Mouse (Mus musculus) hindbrain, postnatal 0 days (tissue): ENCODE results near the gene Got2. TPM values are rescaled to one million over a fixed set of nuclear protein-coding genes. Genes with fewer than 3 reads are reported as not detected.

ENCODE experiments used
- ATAC-seq: fragments of 200-750 bp; cut with Nextera tagmentation; 2 replicates; pipeline ENCODE4 v1.8.0; 2017; ENCODE audit warnings: mild to moderate bottlenecking, moderate TSS enrichment, moderate library complexity
- DNase-seq: peaks from one replicate; pipeline ENCODE4 v3.0.0-alpha.2; 2015; ENCODE audit warnings: low spot score
- H3K27ac ChIP-seq: fragments of 300-500 bp; sonication (generic); 2 replicates; pipeline ENCODE4 v1.5.1; 2014; ENCODE audit warnings: mild to moderate bottlenecking
- H3K27me3 ChIP-seq: fragments of 300-500 bp; sonication (generic); 2 replicates; pipeline ENCODE4 v1.6.1; 2014; ENCODE audit warnings: low read length, mixed read lengths; ENCODE audit not compliant: insufficient read depth
- H3K36me3 ChIP-seq: fragments of 300-500 bp; sonication (generic); 2 replicates; pipeline ENCODE4 v1.6.1; 2014; ENCODE audit warnings: low read length, mixed read lengths; ENCODE audit not compliant: insufficient read depth
- H3K4me1 ChIP-seq: fragments of 300-500 bp; sonication (generic); 2 replicates; pipeline ENCODE4 v1.6.1; 2014; ENCODE audit warnings: antibody characterized with exemption, low read length, mixed read lengths; ENCODE audit not compliant: insufficient read depth
- H3K4me2 ChIP-seq: fragments of 300-500 bp; sonication (generic); 2 replicates; pipeline ENCODE4 v1.6.1; 2014; ENCODE audit warnings: low read depth, mild to moderate bottlenecking, low read length, moderate library complexity, mixed read lengths
- H3K4me3 ChIP-seq: fragments of 300-500 bp; sonication (generic); 2 replicates; pipeline ENCODE4 v1.5.1; 2014; ENCODE audit warnings: low read length
- H3K9ac ChIP-seq: fragments of 300-500 bp; sonication (generic); replicated peaks from 2 replicates; pipeline ENCODE4 v1.6.1; 2014; ENCODE audit warnings: mild to moderate bottlenecking, low read length, moderate library complexity, mixed read lengths
- H3K9me3 ChIP-seq: fragments of 300-500 bp; sonication (generic); 2 replicates; pipeline ENCODE4 v1.6.1; 2016; ENCODE audit warnings: low read length, mixed read lengths
- CTCF ChIP-seq: IDR thresholded peaks from 2 replicates; pipeline ENCODE4 v1.5.1; 2016; ENCODE audit warnings: antibody characterized with exemption, control low read depth, low read depth
- WGBS: fragments of 180-500 bp; shearing (Covaris S2); extraction: QIAGEN DNeasy Blood & Tissue Kit; methylation state at CpG from one replicate; pipeline ENCODE4 v1.1.7; 2014; 5-methylcytosine and 5-hydroxymethylcytosine counted together
- polyA plus RNA-seq: library from polyadenylated mRNA; unstranded; fragments of >200 nt; fragmentation: Nextera tagmentation; extraction: Ambion mirVana; gene quantifications from 2 replicates; pipeline ENCODE4 v1.2.1, GENCODE M21; 2015
- total RNA-seq: library from RNA; depleted of rRNA; stranded (reverse); fragments of >200 nt; gene quantifications from 2 replicates; pipeline ENCODE4 v1.2.3, GENCODE M21; 2014

Gene Got2
- total and polyA plus RNA-seq, 2 experiments from 2014 or later: 228 to 243 TPM

DNA sequence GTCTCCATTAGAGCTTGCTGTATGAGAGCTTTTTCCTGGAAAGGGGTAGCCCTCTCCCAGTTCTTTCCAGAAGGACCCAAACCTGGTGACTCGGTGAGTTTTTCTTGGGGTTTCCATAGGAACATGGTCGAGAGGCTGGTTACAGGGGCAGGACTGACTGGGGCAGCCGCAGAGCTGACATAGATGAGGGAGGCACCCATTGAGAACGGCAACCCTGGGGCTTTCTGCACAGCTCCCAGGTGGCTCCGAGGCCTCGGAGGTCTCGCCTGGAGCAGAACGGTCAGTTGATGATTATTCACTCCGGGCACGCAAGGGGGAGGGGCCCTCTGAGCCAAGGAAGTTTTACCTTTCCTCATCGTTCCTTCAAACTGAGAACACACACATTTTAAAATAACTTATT, 19.5 kb upstream of the Got2 start:
- H3K4me3 ChIP-seq: no peak overlapping the region
- TF ChIP-seq CTCF: no peak
- DNase-seq (no peak), ATAC-seq (no peak)
- H3K27ac ChIP-seq: no peak overlapping the region
- H3K27me3 ChIP-seq: no peaks in the 10 kb centered on the region
- no peaks in the 10 kb centered on the region for H3K36me3 ChIP-seq
- no peaks in the 10 kb centered on the region for H3K9me3 ChIP-seq
- H3K4me2 ChIP-seq: no peak overlapping the region
- 82% methylated on average over 11 of the region's 11 CpGs for WGBS
- H3K4me1 ChIP-seq: no peaks in the 10 kb centered on the region
- no peak overlapping the region for H3K9ac ChIP-seq

DNA sequence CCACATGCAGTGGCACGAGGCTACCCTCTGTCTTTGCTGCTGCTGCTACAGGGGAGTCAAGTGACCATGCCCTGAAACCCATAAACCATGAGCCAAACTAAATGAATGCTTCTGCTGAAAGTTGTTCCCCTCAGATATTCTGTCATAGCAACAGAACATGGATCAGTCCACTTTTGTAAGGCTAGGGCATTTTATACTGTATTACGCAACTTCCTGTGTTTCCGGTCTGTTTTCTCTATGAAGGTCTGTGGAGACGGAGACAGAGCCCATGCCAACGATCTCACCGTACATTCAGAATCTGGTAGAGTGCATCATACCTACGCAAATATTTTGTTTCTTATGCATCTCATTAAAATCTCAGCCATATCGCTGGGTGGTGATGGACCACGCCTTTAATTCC, 18.4 kb upstream of the Got2 start:
- Histone ChIP-seq H3K36me3 (no peaks in the 10 kb centered on the region), H3K27me3 (no peaks in the 10 kb centered on the region), H3K9me3 (no peaks in the 10 kb centered on the region), H3K4me1 (no peaks in the 10 kb centered on the region), H3K4me2 (no peak overlapping the region), H3K4me3 (no peak overlapping the region), H3K9ac (no peak overlapping the region), H3K27ac (no peak overlapping the region)
- ATAC-seq: no peak
- no peak for TF ChIP-seq CTCF
- DNase-seq: no peak
- WGBS: 90% methylated on average over 9 of the region's 9 CpGs

DNA sequence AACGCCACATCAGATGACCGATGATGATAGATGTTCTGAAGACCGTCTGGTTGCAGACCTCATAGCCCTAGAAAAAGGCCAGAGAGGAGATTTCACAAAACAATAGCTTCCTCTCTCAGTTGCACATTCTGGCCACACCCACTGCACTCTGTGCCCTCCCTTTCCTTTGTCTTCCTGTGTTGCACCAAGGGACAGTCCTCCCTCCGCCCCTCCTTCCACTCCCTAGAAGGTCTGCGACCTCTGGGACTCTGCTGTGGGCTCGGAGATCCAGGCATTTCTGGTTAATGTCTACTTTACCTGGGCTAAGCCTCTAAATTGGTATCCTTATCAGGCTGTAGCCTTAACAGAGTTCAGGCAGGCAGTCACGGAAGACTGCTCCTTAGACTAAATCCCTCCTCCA, 13.5 kb upstream of the Got2 start:
- no peak for TF ChIP-seq CTCF

DNA sequence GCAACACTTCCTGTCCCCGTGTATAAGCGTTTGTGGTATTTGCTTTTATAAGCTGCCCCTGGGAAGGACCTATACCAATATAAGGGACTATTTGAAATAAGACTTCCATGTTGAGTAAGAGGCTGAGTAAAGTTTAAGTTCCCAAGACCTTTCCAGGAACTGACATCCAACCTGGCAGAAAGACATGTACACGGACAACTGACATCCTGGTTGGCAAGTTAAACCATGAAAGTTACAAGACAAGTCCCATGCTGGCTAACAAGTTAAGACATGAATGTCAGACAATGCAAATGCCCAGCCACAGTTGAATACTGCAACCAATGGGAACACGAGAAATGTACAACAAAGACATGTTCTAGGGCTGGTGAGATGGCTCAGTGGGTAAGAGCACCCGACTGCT, 5.4 kb upstream of the Got2 start:
- TF ChIP-seq CTCF: no peak
- Histone ChIP-seq H3K9me3 (no peaks in the 10 kb centered on the region), H3K36me3 (no peaks in the 10 kb centered on the region), H3K4me1 (no peaks in the 10 kb centered on the region), H3K4me3 (no peak overlapping the region), H3K27me3 (no peaks in the 10 kb centered on the region), H3K27ac (no peak overlapping the region), H3K9ac (no peak overlapping the region), H3K4me2 (no peak overlapping the region)
- 72% methylated on average over 5 of the region's 5 CpGs for WGBS
- DNase-seq: no peak
- ATAC-seq: no peak

More for the DNA sequence above, 13.5 kb upstream of the Got2 start:
- H3K4me2 ChIP-seq: no peak overlapping the region
- H3K27me3 ChIP-seq: no peaks in the 10 kb centered on the region
- H3K9me3 ChIP-seq: no peaks in the 10 kb centered on the region
- H3K27ac ChIP-seq: no peak overlapping the region
- no peaks in the 10 kb centered on the region for H3K36me3 ChIP-seq
- WGBS: 26% methylated on average over 7 of the region's 7 CpGs
- H3K4me1 ChIP-seq: no peaks in the 10 kb centered on the region
- no peak overlapping the region for H3K4me3 ChIP-seq
- no peak overlapping the region for H3K9ac ChIP-seq
- DNase-seq (no peak), ATAC-seq (no peak)

DNA sequence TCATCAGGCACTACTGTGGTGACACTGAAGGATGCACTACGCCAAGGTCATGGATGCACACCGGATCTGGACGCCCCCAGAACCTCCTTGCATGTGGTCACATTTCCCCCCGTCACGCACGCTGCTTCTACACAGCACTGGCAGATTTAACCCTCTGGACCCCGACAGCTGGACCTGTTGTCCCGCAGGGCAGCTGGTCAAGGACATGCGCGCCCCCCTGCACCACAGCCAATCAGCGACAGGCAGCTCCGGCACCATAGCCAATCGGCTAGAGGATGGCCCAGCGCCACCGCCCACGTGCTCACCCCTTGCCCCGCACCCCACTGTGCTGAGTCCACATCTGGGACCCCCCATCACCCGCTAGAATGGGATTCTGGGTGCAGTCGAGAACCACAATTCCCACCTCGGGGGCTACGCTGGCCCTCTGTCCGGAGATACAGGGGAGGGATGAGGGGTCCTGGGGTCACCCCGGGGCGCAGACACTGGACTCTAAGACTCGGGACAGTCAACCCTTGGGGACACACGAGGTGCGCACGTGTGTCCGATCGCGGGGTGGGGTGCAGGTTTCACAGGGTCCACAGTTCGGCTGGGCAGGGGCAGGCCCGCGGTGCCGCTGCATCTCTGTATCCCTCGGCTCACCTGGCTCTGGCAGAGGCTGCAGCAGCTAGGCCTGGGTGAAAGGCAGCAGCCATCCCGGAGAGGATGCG, 616 bp downstream of the Got2 start:
- DNase-seq (peak; percentile 86), ATAC-seq (peak; percentile 93)
- Histone ChIP-seq H3K9ac (peak overlapping the region; percentile 72), H3K36me3 (no peaks in the 10 kb centered on the region), H3K27me3 (no peaks in the 10 kb centered on the region), H3K4me1 (peaks cover 5% of the 10 kb centered on the region; the same call in 1 of the 2 replicates), H3K4me2 (peak overlapping the region; percentile 74), H3K9me3 (no peaks in the 10 kb centered on the region), H3K27ac (peak overlapping the region; percentile 83), H3K4me3 (peak overlapping the region; percentile 97)
- 1% methylated on average over 38 of the region's 38 CpGs for WGBS
- no peak for TF ChIP-seq CTCF

DNA sequence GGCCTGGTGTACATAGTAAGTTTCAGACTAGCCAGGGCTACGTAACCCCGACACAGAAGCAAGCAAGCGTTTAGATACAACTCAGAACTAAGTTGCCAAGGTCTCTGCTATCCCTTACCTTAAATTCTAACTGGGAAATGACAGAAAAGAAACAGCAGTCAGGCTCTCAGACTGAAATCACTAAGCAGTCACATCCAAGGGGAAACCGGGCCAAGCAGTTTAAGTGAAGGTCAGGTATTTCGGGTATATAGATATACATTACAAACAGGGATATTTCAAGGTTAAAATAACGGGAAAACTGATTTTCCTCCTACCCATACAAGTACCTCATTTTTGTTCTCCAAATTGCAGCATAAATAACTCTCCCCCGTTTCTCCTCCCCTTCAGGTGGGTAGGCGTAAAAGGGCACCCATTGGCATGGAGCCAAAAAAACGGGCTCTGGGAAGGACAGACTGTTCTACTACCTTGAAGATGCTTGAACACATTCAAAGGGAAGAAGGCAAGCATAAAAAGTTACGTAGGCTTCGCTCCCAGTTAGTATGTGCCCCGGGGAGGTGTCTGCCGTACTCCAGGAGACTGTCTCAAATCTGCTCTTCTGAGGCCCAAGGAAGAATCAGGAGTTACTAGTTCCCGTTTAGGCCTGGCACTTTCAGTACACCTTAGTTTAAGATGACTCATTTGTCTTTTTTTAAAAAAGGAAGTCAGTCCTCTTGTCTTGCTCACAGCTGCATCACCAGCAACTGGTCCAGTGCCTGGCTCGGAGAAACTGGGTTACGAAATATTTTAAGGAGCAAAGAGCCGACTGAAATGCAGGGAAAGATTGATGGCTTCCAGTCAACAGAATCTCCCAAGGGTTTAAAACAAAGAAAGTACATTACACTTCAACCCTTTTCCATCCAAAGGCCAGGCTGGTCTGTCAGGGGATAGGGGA, 1.4 kb downstream of the Got2 start:
- TF ChIP-seq CTCF: no peak
- H3K27ac ChIP-seq: peak overlapping the region; percentile 83; the same call in 1 of the 2 replicates
- ATAC-seq (no peak), DNase-seq (no peak)
- no peaks in the 10 kb centered on the region for H3K36me3 ChIP-seq
- H3K4me1 ChIP-seq: peaks cover 5% of the 10 kb centered on the region; the same call in 1 of the 2 replicates
- peak overlapping the region; percentile 97 for H3K4me3 ChIP-seq
- 63% methylated on average over 17 of the region's 17 CpGs for WGBS
- H3K27me3 ChIP-seq: no peaks in the 10 kb centered on the region
- H3K4me2 ChIP-seq: peak overlapping the region; percentile 74
- no peaks in the 10 kb centered on the region for H3K9me3 ChIP-seq
- H3K9ac ChIP-seq: peak overlapping the region; percentile 72; the same call in 1 of the 2 replicates

DNA sequence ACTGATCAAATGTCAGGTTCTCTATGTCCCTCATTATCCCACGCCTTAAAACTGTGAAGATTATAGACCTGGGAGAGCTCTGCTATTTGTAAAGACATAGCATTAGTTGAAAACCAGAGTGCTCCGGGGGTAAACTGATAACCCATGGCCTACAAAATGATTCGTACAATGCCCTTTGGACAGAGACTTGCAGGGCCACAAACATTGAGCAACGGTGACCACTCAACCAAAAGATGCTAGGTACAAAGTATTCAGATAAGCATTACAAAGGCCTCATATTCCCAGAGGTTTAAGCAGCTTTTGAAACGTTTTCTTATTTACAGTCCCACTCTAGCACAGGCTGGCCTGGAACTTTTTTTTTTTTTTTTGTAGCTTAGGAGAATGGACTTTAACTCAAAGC, 2.4 kb downstream of the Got2 start:
- no peak overlapping the region for H3K9ac ChIP-seq
- no peak overlapping the region for H3K27ac ChIP-seq
- H3K4me1 ChIP-seq: peaks cover 5% of the 10 kb centered on the region; the same call in 1 of the 2 replicates
- no peaks in the 10 kb centered on the region for H3K36me3 ChIP-seq
- H3K9me3 ChIP-seq: no peaks in the 10 kb centered on the region
- DNase-seq (no peak), ATAC-seq (no peak)
- no peak overlapping the region for H3K4me2 ChIP-seq
- no peak for TF ChIP-seq CTCF
- H3K27me3 ChIP-seq: no peaks in the 10 kb centered on the region
- 81% methylated on average over 5 of the region's 5 CpGs for WGBS
- no peak overlapping the region for H3K4me3 ChIP-seq
